Comparison of ENCODE assay signal across 30 mouse cellular contexts in the genomic region with DNA sequence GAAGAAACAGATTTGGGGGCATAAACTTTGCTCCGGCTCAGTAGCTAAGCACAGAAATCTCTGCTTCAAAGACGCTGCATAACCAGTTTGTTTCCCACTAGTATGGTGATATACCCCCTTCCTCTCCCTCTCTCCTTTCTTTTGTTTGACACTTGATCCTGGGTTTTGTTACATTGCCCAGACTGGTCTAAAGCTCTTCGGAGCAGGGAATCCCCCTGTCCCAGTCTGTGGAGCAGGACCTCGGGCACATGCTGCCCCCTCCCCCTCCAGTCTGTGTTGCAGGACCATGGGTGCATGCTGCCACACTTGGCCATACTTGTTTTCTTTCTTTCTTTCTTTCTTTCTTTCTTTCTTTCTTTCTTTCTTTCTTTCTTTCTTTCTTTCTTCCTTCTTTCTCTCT.
"Had no signal": no experiment of that assay in that cellular context is flagged by ENCODE, and none has a peak within 500 bp of the region (broad histone marks: within the 10 kb centered on the region; RNA-seq: fewer than 3 reads in every experiment).

No protein-coding gene starts in this region.

- H3K9ac ChIP-seq: limb, embryonic 12.5 days; limb, embryonic 13.5 days; limb, embryonic 15.5 days; liver, embryonic 12.5 days; liver, embryonic 13.5 days; liver, embryonic 14.5 days; liver, embryonic 15.5 days; liver, postnatal 0 days; lung, embryonic 14.5 days; lung, embryonic 15.5 days; midbrain, embryonic 12.5 days; midbrain, embryonic 13.5 days; midbrain, embryonic 15.5 days; neural tube, embryonic 12.5 days had no signal

- H3K4me3 ChIP-seq: limb, embryonic 10.5 days; limb, embryonic 12.5 days; limb, embryonic 13.5 days; limb, embryonic 15.5 days; liver, embryonic 12.5 days; liver, embryonic 13.5 days; liver, embryonic 15.5 days; lung, embryonic 15.5 days; megakaryocyte, embryonic 14.5 days; midbrain, embryonic 10.5 days; midbrain, embryonic 12.5 days; midbrain, embryonic 13.5 days; midbrain, embryonic 15.5 days; myocyte; neural tube, embryonic 12.5 days had no signal

- H3K4me1 ChIP-seq: limb, embryonic 15.5 days; neural tube, embryonic 12.5 days had no signal

- H3K4me2 ChIP-seq: limb, embryonic 12.5 days; limb, embryonic 13.5 days; limb, embryonic 15.5 days; liver, embryonic 11.5 days; liver, embryonic 12.5 days; liver, embryonic 13.5 days; liver, embryonic 15.5 days; lung, embryonic 14.5 days; lung, embryonic 15.5 days; midbrain, embryonic 12.5 days; midbrain, embryonic 13.5 days; midbrain, embryonic 15.5 days; neural tube, embryonic 12.5 days had no signal

- H3K27ac ChIP-seq: limb, embryonic 10.5 days; limb, embryonic 12.5 days; limb, embryonic 13.5 days; limb, embryonic 15.5 days; liver, embryonic 12.5 days; liver, embryonic 13.5 days; liver, embryonic 14.5 days; liver, embryonic 15.5 days; lung, embryonic 15.5 days; midbrain, embryonic 10.5 days; midbrain, embryonic 12.5 days; midbrain, embryonic 13.5 days; midbrain, embryonic 15.5 days; neural tube, embryonic 12.5 days had no signal

- H3K9me3 ChIP-seq: limb, embryonic 10.5 days; limb, embryonic 12.5 days; limb, embryonic 13.5 days; limb, embryonic 15.5 days; liver, embryonic 12.5 days; liver, embryonic 13.5 days; liver, embryonic 15.5 days; lung, embryonic 15.5 days; megakaryocyte, embryonic 14.5 days; midbrain, embryonic 10.5 days; midbrain, embryonic 12.5 days; midbrain, embryonic 13.5 days; midbrain, embryonic 15.5 days; neural tube, embryonic 12.5 days had no signal

- H3K36me3 ChIP-seq: limb, embryonic 10.5 days; limb, embryonic 12.5 days; limb, embryonic 13.5 days; limb, embryonic 15.5 days; liver, embryonic 12.5 days; liver, embryonic 13.5 days; liver, embryonic 15.5 days; lung, embryonic 15.5 days; midbrain, embryonic 10.5 days; midbrain, embryonic 12.5 days; midbrain, embryonic 13.5 days; midbrain, embryonic 15.5 days; neural tube, embryonic 12.5 days had no signal

- DNase-seq: left cerebral cortex, postnatal 4 days; liver; liver, embryonic 13.5 days; liver, postnatal 0 days; lung, adult 18-20 months; lung, adult 2 months; lung, embryonic 14.5 days; lung, postnatal 10 days; lung, postnatal 14 days; lung, postnatal 36 days; lung, postnatal 4 days; midbrain, embryonic 14.5 days had no signal

- H3K27me3 ChIP-seq: limb, embryonic 12.5 days; limb, embryonic 13.5 days; limb, embryonic 15.5 days; liver, embryonic 12.5 days; liver, embryonic 13.5 days; liver, embryonic 15.5 days; lung, embryonic 15.5 days; megakaryocyte, embryonic 14.5 days; midbrain, embryonic 12.5 days; midbrain, embryonic 13.5 days; midbrain, embryonic 15.5 days; neural tube, embryonic 12.5 days had no signal

- ATAC-seq: liver, embryonic 12.5 days; liver, postnatal 0 days; lung, postnatal 0 days; midbrain, embryonic 13.5 days; midbrain, embryonic 15.5 days; midbrain, embryonic 16.5 days had no signal
